29 mouse cellular contexts compared by ENCODE assay signal in genomic region chrX:57374029-57374428, GRCm38 (mm10). TPM values are rescaled to one million over a fixed set of nuclear protein-coding genes. Genes with fewer than 3 reads are reported as not detected.
DNase-seq lines count a peak whose midpoint lies in the region; ATAC-seq and TF ChIP-seq lines count a peak whose summit lies in the region.
"Had no signal": no experiment of that assay in that cellular context is flagged by ENCODE, and none has a peak within 500 bp of the region (broad histone marks: within the 10 kb centered on the region; RNA-seq: fewer than 3 reads in every experiment).

No protein-coding gene starts in this region.

- ATAC-seq in liver, embryonic 11.5 days (replicated peaks; ENCODE audit: low FRiP score), result 0 out of 2 replicates have a peak, but pooled peaks have one; percentile 44
- ATAC-seq in liver, postnatal 0 days, result no peak
- ATAC-seq in liver, embryonic 14.5 days (ENCODE audit: insufficient read depth), result peak; percentile 53; the same call in 1 of the 2 replicates
- no peak for ATAC-seq in liver, embryonic 16.5 days (ENCODE audit: low read depth)
- no peak for ATAC-seq in forebrain, embryonic 15.5 days (replicated peaks)
- ATAC-seq: activated CD4-positive, CD25-positive, alpha-beta regulatory T cell, adult 4 months; CD4-positive, CD25-positive, alpha-beta regulatory T cell, adult 4 months; forebrain, embryonic 13.5 days; forebrain, embryonic 16.5 days; Patski had no signal

- WGBS in liver, embryonic 11.5 days, result 60% methylated on average over 2 of the region's 2 CpGs
- 59% methylated on average over 2 of the region's 2 CpGs for WGBS in liver, postnatal 0 days (ENCODE audit: insufficient replicate concordance)
- WGBS in liver, embryonic 14.5 days (ENCODE audit: insufficient replicate concordance), result 51% methylated on average over 2 of the region's 2 CpGs
- WGBS in liver, embryonic 16.5 days (ENCODE audit: insufficient replicate concordance), result 42% methylated on average over 2 of the region's 2 CpGs
- WGBS in forebrain, embryonic 15.5 days, result 79% methylated on average over 2 of the region's 2 CpGs
- WGBS in midbrain, embryonic 10.5 days, result 78% methylated on average over 2 of the region's 2 CpGs

- H3K36me3 ChIP-seq in liver, embryonic 11.5 days (ENCODE audit: control insufficient read depth, insufficient read depth, low read length), result no peaks in the 10 kb centered on the region; the same call in 1 of the 2 replicates
- H3K36me3 ChIP-seq in liver, postnatal 0 days (replicated peaks; ENCODE audit: insufficient read depth, low read length), result peaks cover 2% of the 10 kb centered on the region
- H3K36me3 ChIP-seq in liver, embryonic 14.5 days (replicated peaks; ENCODE audit: control insufficient read depth, insufficient read depth, low read depth), result peaks cover 10% of the 10 kb centered on the region
- peaks cover 7% of the 10 kb centered on the region; the same call in 1 of the 2 replicates for H3K36me3 ChIP-seq in liver, embryonic 16.5 days (ENCODE audit: control insufficient read depth, insufficient read depth)
- H3K36me3 ChIP-seq in forebrain, embryonic 15.5 days, result peaks cover 14% of the 10 kb centered on the region
- H3K36me3 ChIP-seq in midbrain, embryonic 10.5 days, result peaks cover 23% of the 10 kb centered on the region

- DNase-seq in liver, embryonic 11.5 days (ENCODE audit: low spot score), result no peak
- no peak for DNase-seq in liver, postnatal 0 days
- no peak for DNase-seq in liver, embryonic 14.5 days (ENCODE audit: low read depth in 3 of 3, low spot score in 3 of 3)
- DNase-seq in midbrain, embryonic 10.5 days (ENCODE audit: low spot score), result no peak
- DNase-seq: adrenal gland, adult 8-10 months; adrenal gland, postnatal 14 days; B cell, adult 2 months; cerebellum, adult 11 months; cerebellum, adult 18-20 months; cerebellum, adult 8-10 months; cerebellum, adult 9-11 months; cerebellum, postnatal 14 days; cerebellum, postnatal 36 days; embryo, embryonic 11 days had no signal

- H3K4me3 ChIP-seq in liver, embryonic 11.5 days (ENCODE audit: low read depth, low read length), result no peak overlapping the region
- no peak overlapping the region for H3K4me3 ChIP-seq in liver, postnatal 0 days (ENCODE audit: low read depth, low read length)
- H3K4me3 ChIP-seq in bone marrow macrophage, adult 2 months (ENCODE audit: insufficient read depth, low read length), result no peak overlapping the region
- no peak overlapping the region for H3K4me3 ChIP-seq in liver, embryonic 14.5 days (ENCODE audit: insufficient read depth in 1 of 2, low read depth in 2 of 2, low read length in 2 of 2)
- no peak overlapping the region for H3K4me3 ChIP-seq in liver, embryonic 16.5 days (ENCODE audit: low read depth, low read length)
- no peak overlapping the region for H3K4me3 ChIP-seq in forebrain, embryonic 15.5 days
- no peak overlapping the region for H3K4me3 ChIP-seq in midbrain, embryonic 10.5 days
- H3K4me3 ChIP-seq: embryonic facial prominence, embryonic 13.5 days; embryonic facial prominence, embryonic 15.5 days; forebrain, embryonic 13.5 days had no signal

- no peak for TF ChIP-seq CTCF in liver, postnatal 0 days (IDR thresholded peaks at IDR 0.05; ENCODE audit: low read depth)
- TF ChIP-seq CTCF in bone marrow macrophage, adult 2 months (IDR thresholded peaks at IDR 0.05; ENCODE audit: low read depth, low read length), result no peak
- no peak for TF ChIP-seq CTCF in liver, embryonic 14.5 days (IDR thresholded peaks at IDR 0.05; ENCODE audit: low read depth)

- H3K9me3 ChIP-seq in liver, embryonic 11.5 days (ENCODE audit: control insufficient read depth, low read length), result no peaks in the 10 kb centered on the region
- H3K9me3 ChIP-seq in liver, postnatal 0 days (ENCODE audit: low read length), result no peaks in the 10 kb centered on the region
- no peaks in the 10 kb centered on the region for H3K9me3 ChIP-seq in liver, embryonic 14.5 days (ENCODE audit: control insufficient read depth, low read length)
- H3K9me3 ChIP-seq in liver, embryonic 16.5 days (replicated peaks; ENCODE audit: control insufficient read depth, low read length), result no peaks in the 10 kb centered on the region
- no peaks in the 10 kb centered on the region for H3K9me3 ChIP-seq in forebrain, embryonic 15.5 days
- no peaks in the 10 kb centered on the region for H3K9me3 ChIP-seq in midbrain, embryonic 10.5 days (replicated peaks)
- H3K9me3 ChIP-seq: embryonic facial prominence, embryonic 13.5 days; embryonic facial prominence, embryonic 15.5 days; forebrain, embryonic 13.5 days; G1E had no signal

- no peak for TF ChIP-seq EP300 in liver, postnatal 0 days (IDR thresholded peaks at IDR 0.05; ENCODE audit: low read depth)
- TF ChIP-seq EP300 in liver, embryonic 14.5 days (IDR thresholded peaks at IDR 0.05; ENCODE audit: low read depth), result no peak

- no peak overlapping the region for H3K9ac ChIP-seq in liver, embryonic 11.5 days (ENCODE audit: low read depth, low read length)
- no peak overlapping the region for H3K9ac ChIP-seq in liver, postnatal 0 days (replicated peaks)
- peak overlapping the region; percentile 47 for H3K9ac ChIP-seq in liver, embryonic 14.5 days (replicated peaks)
- H3K9ac ChIP-seq in liver, embryonic 16.5 days (ENCODE audit: low read depth, low read length), result no peak overlapping the region
- H3K9ac ChIP-seq in forebrain, embryonic 15.5 days (replicated peaks), result no peak overlapping the region
- H3K9ac ChIP-seq: embryonic facial prominence, embryonic 13.5 days; embryonic facial prominence, embryonic 15.5 days; forebrain, embryonic 13.5 days had no signal

- no peak for TF ChIP-seq POLR2A in bone marrow macrophage, adult 2 months (IDR thresholded peaks at IDR 0.05; ENCODE audit: borderline replicate concordance, low read depth, low read length)

- no peaks in the 10 kb centered on the region for H3K27me3 ChIP-seq in liver, embryonic 11.5 days (replicated peaks; ENCODE audit: control insufficient read depth, insufficient read depth, low read length)
- H3K27me3 ChIP-seq in liver, postnatal 0 days (ENCODE audit: insufficient read depth, low read length), result no peaks in the 10 kb centered on the region
- H3K27me3 ChIP-seq in liver, embryonic 14.5 days (ENCODE audit: control insufficient read depth, insufficient read depth, low read length), result no peaks in the 10 kb centered on the region
- H3K27me3 ChIP-seq in liver, embryonic 16.5 days (ENCODE audit: control insufficient read depth, insufficient read depth, low read depth, low read length), result no peaks in the 10 kb centered on the region
- no peaks in the 10 kb centered on the region for H3K27me3 ChIP-seq in forebrain, embryonic 15.5 days
- no peaks in the 10 kb centered on the region for H3K27me3 ChIP-seq in midbrain, embryonic 10.5 days (ENCODE audit: low read depth, poor library complexity, severe bottlenecking)
- H3K27me3 ChIP-seq: CH12.LX; embryonic facial prominence, embryonic 13.5 days; embryonic facial prominence, embryonic 15.5 days; forebrain, embryonic 13.5 days had no signal

- no peaks in the 10 kb centered on the region for H3K4me1 ChIP-seq in liver, embryonic 11.5 days (replicated peaks; ENCODE audit: control insufficient read depth, insufficient read depth, low read length)
- H3K4me1 ChIP-seq in liver, postnatal 0 days (ENCODE audit: insufficient read depth), result peaks cover 4% of the 10 kb centered on the region; the same call in 1 of the 2 replicates
- H3K4me1 ChIP-seq in bone marrow macrophage, adult 2 months (ENCODE audit: control insufficient read depth, insufficient read depth, low read length), result peaks cover 9% of the 10 kb centered on the region
- H3K4me1 ChIP-seq in liver, embryonic 14.5 days (replicated peaks; ENCODE audit: control insufficient read depth in 2 of 2, insufficient read depth in 2 of 2, low read length in 1 of 2), result peaks cover 15 to 29% of the 10 kb centered on the region in 2 experiments
- H3K4me1 ChIP-seq in liver, embryonic 16.5 days (ENCODE audit: control insufficient read depth, low read depth, low read length), result peaks cover 8% of the 10 kb centered on the region
- no peaks in the 10 kb centered on the region for H3K4me1 ChIP-seq in forebrain, embryonic 15.5 days
- no peaks in the 10 kb centered on the region for H3K4me1 ChIP-seq in midbrain, embryonic 10.5 days
- H3K4me1 ChIP-seq: embryonic facial prominence, embryonic 13.5 days; embryonic facial prominence, embryonic 15.5 days; forebrain, embryonic 13.5 days had no signal

- H3K4me2 ChIP-seq in liver, embryonic 11.5 days, result peak overlapping the region; percentile 40; the same call in 1 of the 2 replicates
- no peak overlapping the region for H3K4me2 ChIP-seq in liver, postnatal 0 days (ENCODE audit: low read depth, low read length)
- H3K4me2 ChIP-seq in liver, embryonic 14.5 days (ENCODE audit: low read depth), result peak overlapping the region; percentile 53
- H3K4me2 ChIP-seq in liver, embryonic 16.5 days (ENCODE audit: low read depth, low read length), result peak overlapping the region; percentile 31; the same call in 1 of the 2 replicates
- no peak overlapping the region for H3K4me2 ChIP-seq in forebrain, embryonic 15.5 days (replicated peaks)
- H3K4me2 ChIP-seq: embryonic facial prominence, embryonic 13.5 days; embryonic facial prominence, embryonic 15.5 days; forebrain, embryonic 13.5 days had no signal

- peak overlapping the region; percentile 65; the same call in 1 of the 2 replicates for H3K27ac ChIP-seq in liver, embryonic 11.5 days (ENCODE audit: low read depth, low read length)
- H3K27ac ChIP-seq in liver, postnatal 0 days (ENCODE audit: low read depth), result no peak overlapping the region
- peak overlapping the region; percentile 40; the same call in 1 of the 2 replicates for H3K27ac ChIP-seq in bone marrow macrophage, adult 2 months (ENCODE audit: insufficient read depth, low read depth, low read length)
- H3K27ac ChIP-seq in liver, embryonic 14.5 days, result peak overlapping the region; percentile 78
- H3K27ac ChIP-seq in liver, embryonic 16.5 days (ENCODE audit: low read length), result peak overlapping the region; percentile 16; the same call in 1 of the 2 replicates
- no peak overlapping the region for H3K27ac ChIP-seq in forebrain, embryonic 15.5 days (replicated peaks)
- no peak overlapping the region for H3K27ac ChIP-seq in midbrain, embryonic 10.5 days (replicated peaks)
- H3K27ac ChIP-seq: embryonic facial prominence, embryonic 13.5 days; embryonic facial prominence, embryonic 15.5 days; forebrain, embryonic 13.5 days had no signal

RNA-seq across cellular contexts. Expression of gene Rbmx, which starts 18.8 kb away (rescaled TPM):
- polyA plus RNA-seq in liver, embryonic 11.5 days (2014; fragmentation: Nextera tagmentation; extraction: Ambion mirVana), result 69.2 and 71.6 TPM in 2 replicates
- polyA plus RNA-seq in liver, postnatal 0 days (2015; fragmentation: Nextera tagmentation; extraction: Ambion mirVana), result 18.8 and 19.7 TPM in 2 replicates
- 22.9 and 24.8 TPM in 2 replicates for polyA plus RNA-seq in bone marrow macrophage, adult 2 months (2012; ENCODE audit: insufficient read depth, insufficient read length, missing spikeins)
- 13.0 and 20.6 TPM in 2 replicates for polyA plus RNA-seq in liver, embryonic 14.5 days (2012; rRNA removed)
- 22.5 TPM in 2 replicates for polyA plus RNA-seq in liver, embryonic 14.5 days (2014; fragmentation: Nextera tagmentation; extraction: Ambion mirVana)
- 25.1 and 26.2 TPM in 2 replicates for polyA plus RNA-seq in liver, embryonic 16.5 days (2015; fragmentation: Nextera tagmentation; extraction: Ambion mirVana)
- polyA plus RNA-seq in forebrain, embryonic 15.5 days (2015; fragmentation: Nextera tagmentation; extraction: Ambion mirVana), result 253 and 254 TPM in 2 replicates
- 196 and 230 TPM in 2 replicates for polyA plus RNA-seq in midbrain, embryonic 10.5 days (2016; fragmentation: Nextera tagmentation; extraction: Ambion mirVana)

RNA-seq across cellular contexts. Expression of gene Gm364, which starts 34.9 kb away (rescaled TPM):
- not detected in 2 replicates for polyA plus RNA-seq in liver, embryonic 11.5 days (2014; fragmentation: Nextera tagmentation; extraction: Ambion mirVana)
- polyA plus RNA-seq in liver, postnatal 0 days (2015; fragmentation: Nextera tagmentation; extraction: Ambion mirVana), result not detected in 2 replicates
- not detected in 2 replicates for polyA plus RNA-seq in bone marrow macrophage, adult 2 months (2012; ENCODE audit: insufficient read depth, insufficient read length, missing spikeins)
- not detected in 2 replicates for polyA plus RNA-seq in liver, embryonic 14.5 days (2012; rRNA removed)
- polyA plus RNA-seq in liver, embryonic 14.5 days (2014; fragmentation: Nextera tagmentation; extraction: Ambion mirVana), result not detected in 2 replicates
- not detected in 2 replicates for polyA plus RNA-seq in liver, embryonic 16.5 days (2015; fragmentation: Nextera tagmentation; extraction: Ambion mirVana)
- not detected in 2 replicates for polyA plus RNA-seq in forebrain, embryonic 15.5 days (2015; fragmentation: Nextera tagmentation; extraction: Ambion mirVana)
- polyA plus RNA-seq in midbrain, embryonic 10.5 days (2016; fragmentation: Nextera tagmentation; extraction: Ambion mirVana), result not detected in 2 replicates
- polyA plus RNA-seq: activated CD4-positive, CD25-positive, alpha-beta regulatory T cell, adult 4 months; brain, embryonic 14.5 days; CD4-positive, CD25-positive, alpha-beta regulatory T cell, adult 4 months; embryonic facial prominence, embryonic 11.5 days; embryonic facial prominence, embryonic 13.5 days; embryonic facial prominence, embryonic 15.5 days; forebrain, embryonic 11.5 days; forebrain, embryonic 13.5 days; forebrain, embryonic 16.5 days; G1E; Patski had no signal

RNA-seq across cellular contexts. Expression of gene Arhgef6, which starts 35.5 kb away (rescaled TPM):
- polyA plus RNA-seq in liver, embryonic 11.5 days (2014; fragmentation: Nextera tagmentation; extraction: Ambion mirVana), result 6.9 and 8.4 TPM in 2 replicates
- polyA plus RNA-seq in liver, postnatal 0 days (2015; fragmentation: Nextera tagmentation; extraction: Ambion mirVana), result 5.9 and 6.1 TPM in 2 replicates
- polyA plus RNA-seq in bone marrow macrophage, adult 2 months (2012; ENCODE audit: insufficient read depth, insufficient read length, missing spikeins), result 210 and 233 TPM in 2 replicates
- polyA plus RNA-seq in liver, embryonic 14.5 days (2012; rRNA removed), result 3.2 and 4.7 TPM in 2 replicates
- 5.1 and 7.0 TPM in 2 replicates for polyA plus RNA-seq in liver, embryonic 14.5 days (2014; fragmentation: Nextera tagmentation; extraction: Ambion mirVana)
- 5.8 and 5.9 TPM in 2 replicates for polyA plus RNA-seq in liver, embryonic 16.5 days (2015; fragmentation: Nextera tagmentation; extraction: Ambion mirVana)
- polyA plus RNA-seq in forebrain, embryonic 15.5 days (2015; fragmentation: Nextera tagmentation; extraction: Ambion mirVana), result 4.4 and 7.0 TPM in 2 replicates
- 3.9 and 7.3 TPM in 2 replicates for polyA plus RNA-seq in midbrain, embryonic 10.5 days (2016; fragmentation: Nextera tagmentation; extraction: Ambion mirVana)

Comparison
In these comparisons a context has a peak if more than half of its experiments do, and no peak if none do; other contexts are left out.
1. ATAC-seq: peak in liver, embryonic 11.5 days (single experiment) and liver, embryonic 14.5 days (single experiment); none in liver, postnatal 0 days (single experiment), liver, embryonic 16.5 days (single experiment) and forebrain, embryonic 15.5 days (single experiment).
2. H3K27ac ChIP-seq: peak in liver, embryonic 11.5 days (single experiment), bone marrow macrophage, adult 2 months (single experiment), liver, embryonic 14.5 days (single experiment) and liver, embryonic 16.5 days (single experiment); none in liver, postnatal 0 days (single experiment), forebrain, embryonic 15.5 days (single experiment) and midbrain, embryonic 10.5 days (single experiment).
3. H3K4me2 ChIP-seq: peak in liver, embryonic 11.5 days (single experiment), liver, embryonic 14.5 days (single experiment) and liver, embryonic 16.5 days (single experiment); none in liver, postnatal 0 days (single experiment) and forebrain, embryonic 15.5 days (single experiment).
4. RNA of gene Arhgef6, which starts 35.5 kb away (polyA plus RNA-seq): 210 to 233 TPM in bone marrow macrophage, adult 2 months; 3.2 to 7.0 TPM in liver, embryonic 14.5 days, 4.4 to 7.0 TPM in forebrain, embryonic 15.5 days, 6.9 to 8.4 TPM in liver, embryonic 11.5 days, 5.8 to 5.9 TPM in liver, embryonic 16.5 days, 5.9 to 6.1 TPM in liver, postnatal 0 days and 3.9 to 7.3 TPM in midbrain, embryonic 10.5 days; every median in the first group is over 10 times any median in the second.